Mouse (Mus musculus) frontal cortex, adult 2 months (tissue): ENCODE results near the gene Camk1g. TPM values are rescaled to one million over a fixed set of nuclear protein-coding genes. Genes with fewer than 3 reads are reported as not detected.

Experiments
- DNase-seq, 2 experiments: peaks; one replicate each; pipeline ENCODE4 v3.0.0; 2022; ENCODE audit warnings: low spot score in 1 of 2; ENCODE audit errors: extremely low spot score in 1 of 2
- polyA plus RNA-seq: library from polyadenylated mRNA; depleted of rRNA; stranded (reverse); fragments of >200 nt; gene quantifications from 2 replicates; pipeline ENCODE4 v1.2.3, GENCODE M21; 2012; rRNA removed

Camk1g gene
- 28.4 and 35.9 TPM in 2 replicates for polyA plus RNA-seq

DNA sequence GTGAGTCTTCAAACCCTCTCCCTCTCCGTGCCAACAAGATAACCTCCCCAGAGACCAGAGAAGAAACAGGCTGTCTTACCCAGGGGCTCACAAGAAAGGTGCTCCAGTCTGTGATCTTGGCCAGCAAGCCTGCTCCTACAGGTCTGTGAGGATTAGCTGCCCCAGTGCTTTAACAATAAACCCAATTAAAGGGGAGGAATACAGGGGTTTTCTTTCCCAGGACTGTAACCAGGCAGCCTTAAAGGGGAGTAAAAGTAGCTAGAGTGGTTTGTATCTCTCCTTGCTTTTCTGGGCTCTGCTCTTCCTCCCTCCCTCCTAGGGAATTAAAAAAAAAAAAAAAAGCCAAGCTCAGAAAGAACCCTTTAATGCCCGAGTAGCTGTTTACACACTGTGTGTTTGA, at the start of gene Camk1g:
Gene Camk1g, minus strand, starts transcription at position 203 of the 400 bp plus-strand sequence.
- DNase-seq: peak in 1 of 2 experiments; percentile 83

DNA sequence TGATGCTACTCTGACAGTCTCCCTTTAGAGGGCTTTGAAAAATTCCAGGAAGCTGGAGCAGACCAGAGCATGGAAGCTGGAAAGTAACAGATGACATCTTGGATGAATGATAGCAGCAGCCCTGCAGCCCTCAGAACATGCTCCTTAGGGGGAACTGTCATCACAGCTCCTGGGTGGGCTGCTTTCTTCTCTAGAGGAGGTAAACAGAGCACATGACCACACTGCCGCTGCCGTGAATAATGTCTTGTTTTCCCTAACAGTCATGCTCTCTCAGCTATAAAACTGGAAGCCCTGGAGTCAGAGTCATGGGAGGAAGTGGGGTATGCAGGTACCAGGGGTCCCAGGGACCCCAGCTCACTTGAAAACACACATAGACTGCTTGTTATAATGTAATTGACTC, 49.1 kb upstream of the Camk1g start:
- DNase-seq: no peak

DNA sequence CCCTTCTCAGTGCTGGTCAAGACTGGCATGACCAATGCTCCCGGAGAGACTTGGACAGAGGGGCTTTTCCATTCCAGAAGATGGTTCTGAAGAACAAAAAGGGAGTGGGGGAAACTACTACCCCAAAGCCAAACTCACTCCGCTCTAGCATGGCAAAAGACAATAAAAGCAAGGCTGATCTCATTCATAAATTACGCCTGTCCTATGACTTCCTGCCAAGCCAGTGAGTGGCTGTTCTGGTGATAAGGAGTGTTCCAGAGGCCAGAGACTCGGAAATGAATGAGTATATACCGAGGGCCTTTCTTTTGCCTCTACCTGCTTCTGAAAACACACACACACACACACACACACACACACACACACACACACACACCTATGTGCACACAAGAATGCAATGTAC, 48.6 kb upstream of the Camk1g start:
- no peak for DNase-seq

- DNase-seq: no peak
These were observed 44.0 kb upstream of the Camk1g start for GRCm38 (mm10) chr1:193414067-193414466.

DNA sequence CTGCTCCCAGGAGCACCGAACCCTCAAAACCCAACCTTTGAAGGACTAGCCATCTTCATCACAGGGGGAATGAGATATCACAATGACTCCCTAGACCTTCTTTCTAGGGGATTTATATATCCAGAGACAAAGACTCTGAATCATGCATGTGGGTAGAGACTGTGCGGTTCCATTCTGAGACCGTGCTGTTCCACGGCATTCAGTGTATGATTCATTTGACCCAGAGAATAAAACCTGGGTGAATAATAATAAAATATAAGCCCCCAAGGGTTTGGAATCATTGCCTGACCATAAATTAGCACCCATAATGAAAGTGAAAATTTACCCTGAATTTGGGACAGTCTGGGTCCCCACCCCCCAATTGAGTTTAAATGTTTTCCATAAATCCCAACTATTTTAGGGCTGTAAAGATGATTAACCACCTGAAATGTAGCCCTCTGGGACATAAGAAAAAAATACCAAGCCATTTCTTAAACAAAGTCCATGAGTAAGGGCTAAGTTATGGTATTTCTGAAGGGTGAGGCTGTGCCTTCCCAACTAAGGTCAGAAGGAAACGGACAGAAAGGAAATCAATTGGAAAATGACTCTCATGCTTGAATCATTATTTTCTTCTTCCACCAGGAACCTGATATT, 43.4 kb upstream of the Camk1g start:
- DNase-seq: no peak

GRCm38 (mm10) chr1:193407487-193407886, 37.4 kb upstream of the Camk1g start:
- no peak for DNase-seq

DNA sequence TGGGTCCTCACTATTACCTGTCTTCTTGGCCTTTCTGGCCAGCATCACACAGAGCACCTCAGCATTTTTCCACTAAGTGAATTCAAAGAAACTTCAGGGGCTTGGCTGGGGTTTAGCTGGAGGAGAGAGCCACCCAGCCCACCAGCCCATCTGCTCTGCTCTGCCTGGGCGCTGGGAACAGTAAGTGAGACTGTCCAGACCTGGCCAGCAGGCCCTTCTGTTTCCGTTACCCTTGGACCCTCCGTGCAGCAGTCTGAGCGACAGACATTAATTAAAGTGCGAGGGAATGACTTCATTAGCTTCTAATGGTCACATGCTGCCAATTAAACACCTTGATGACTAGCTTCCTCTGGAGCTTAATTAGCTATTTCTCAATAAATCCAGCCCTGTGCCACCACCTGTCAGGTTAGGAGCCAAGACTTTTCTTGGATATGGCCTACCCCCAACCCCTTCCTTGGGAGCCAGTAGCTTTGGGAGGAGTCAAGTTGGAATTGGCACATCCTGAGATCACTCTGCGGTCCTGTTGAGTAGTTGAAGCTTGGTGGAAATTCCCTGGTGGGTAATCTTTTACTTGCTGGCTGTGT, 36.1 kb upstream of the Camk1g start:
- DNase-seq: no peak

- DNase-seq: no peak
These were observed 31.6 kb upstream of the Camk1g start for GRCm38 (mm10) chr1:193401695-193402094.

DNA sequence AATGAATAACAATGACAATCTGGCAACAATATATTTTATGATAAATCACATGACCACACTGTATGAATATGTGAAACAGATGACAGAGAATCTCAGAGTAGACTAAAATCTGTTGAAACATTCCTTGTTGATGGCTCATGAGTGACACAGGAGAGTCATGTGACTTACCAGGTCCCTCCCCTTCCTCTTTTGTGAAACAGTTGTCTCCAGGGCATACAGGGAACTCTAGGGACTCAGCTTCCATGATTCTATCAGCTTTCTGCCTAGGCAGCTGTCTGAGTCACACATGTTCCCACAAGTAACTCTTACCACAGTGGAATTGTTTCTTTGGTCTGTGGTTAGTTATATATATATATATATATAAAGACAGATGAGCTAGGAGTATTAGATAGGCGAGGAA, 30.2 kb upstream of the Camk1g start:
- no peak for DNase-seq

DNA sequence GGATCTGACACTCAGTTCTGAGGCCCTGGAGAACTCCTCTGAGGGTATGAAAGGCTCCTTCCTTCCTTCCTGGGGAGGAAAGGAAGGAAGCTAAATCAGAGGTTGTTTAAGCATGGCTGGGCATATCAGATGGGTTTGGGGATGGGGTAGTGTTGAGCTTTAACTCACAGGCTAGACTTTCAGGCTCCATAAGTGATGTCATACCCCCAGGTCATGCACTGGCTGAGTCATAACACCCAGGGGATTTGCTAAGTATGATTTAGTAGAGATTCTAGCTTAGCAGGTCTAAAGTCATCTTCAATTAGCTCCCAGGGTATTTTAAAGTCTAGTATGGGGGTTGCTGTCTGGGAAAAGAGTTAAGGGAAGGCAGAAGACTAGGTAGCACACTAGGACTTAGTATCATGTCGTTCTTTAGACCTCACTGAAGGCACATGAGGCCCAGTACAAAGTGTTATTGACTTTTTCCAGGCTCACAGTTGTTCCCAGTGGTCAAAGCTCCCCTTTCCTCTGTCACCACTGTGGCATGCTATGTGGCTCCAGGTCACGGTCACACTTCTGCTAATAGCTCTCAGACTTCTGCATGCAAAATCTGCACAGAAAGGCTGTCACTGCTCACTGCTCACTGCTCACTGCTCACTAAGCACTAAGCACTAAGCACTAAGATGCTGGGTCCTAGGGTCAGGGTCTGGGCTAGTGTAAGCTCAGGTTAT, 28.8 kb upstream of the Camk1g start:
- DNase-seq: no peak

DNA sequence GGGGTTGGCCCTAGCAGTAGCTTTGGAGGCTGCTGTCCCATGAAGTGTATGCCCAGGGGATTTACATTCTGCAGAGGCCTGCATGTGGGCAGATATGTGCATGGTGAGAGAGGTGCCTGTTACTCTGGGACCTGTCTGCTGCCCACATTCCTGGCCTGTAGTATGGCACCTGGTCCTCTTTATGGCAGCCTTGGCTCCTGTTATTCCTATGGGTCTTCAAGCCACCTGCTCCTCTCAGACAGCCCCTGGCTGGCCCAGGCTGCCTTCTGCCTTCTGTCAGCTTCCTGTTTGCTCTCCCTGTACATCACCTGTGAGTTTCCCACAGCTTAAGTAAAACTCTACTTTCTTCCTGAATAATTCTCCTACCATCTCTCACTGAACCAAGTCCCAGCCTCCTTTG, 27.0 kb upstream of the Camk1g start:
- no peak for DNase-seq

- DNase-seq: no peak
These were observed 22.2 kb upstream of the Camk1g start for GRCm38 (mm10) chr1:193392266-193392665.

DNA sequence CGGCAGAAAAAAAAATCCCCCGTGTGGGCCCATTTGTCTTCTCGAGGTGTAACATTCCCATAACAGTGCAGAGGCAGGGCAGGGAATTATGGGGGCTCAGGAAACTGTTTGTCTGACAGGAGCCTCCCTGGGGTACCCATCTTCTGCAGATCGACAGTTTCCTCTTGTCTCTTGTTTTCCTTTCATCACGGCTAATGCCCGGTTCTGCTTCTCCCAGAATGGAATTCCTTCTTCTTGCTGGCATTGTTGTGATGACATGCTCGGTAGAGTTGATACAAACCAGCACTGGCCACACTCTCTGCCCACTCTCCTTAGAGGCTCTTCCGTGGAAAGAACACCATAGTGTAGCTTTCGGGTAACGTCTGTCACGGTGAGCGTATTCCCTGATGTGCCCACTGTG, 19.9 kb upstream of the Camk1g start:
- DNase-seq: no peak

- DNase-seq: no peak
These were observed 19.4 kb upstream of the Camk1g start for GRCm38 (mm10) chr1:193389505-193389904.

- DNase-seq: no peak
These were observed 17.1 kb upstream of the Camk1g start for GRCm38 (mm10) chr1:193387241-193387640.

DNA sequence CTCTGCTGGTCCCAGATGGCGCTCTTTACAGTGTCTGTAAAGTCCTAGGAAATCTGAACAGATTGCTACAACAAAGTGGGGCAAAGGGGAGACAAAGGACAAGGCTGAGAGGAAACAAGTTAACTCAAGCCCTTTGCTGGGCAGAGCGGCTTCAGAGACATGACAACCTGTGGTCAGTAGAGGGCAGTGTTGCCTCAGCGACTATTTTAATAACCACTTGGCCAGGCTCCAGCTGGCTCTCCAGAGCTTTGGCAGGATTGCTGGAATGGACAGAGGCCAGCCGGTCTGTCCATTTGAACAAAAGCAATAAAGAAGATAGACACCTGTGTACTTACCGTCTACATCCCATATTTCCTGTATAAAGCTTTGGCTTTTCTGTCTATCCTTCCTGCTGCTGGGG, 16.0 kb upstream of the Camk1g start:
- peak; percentile 53 to 91 for DNase-seq

- peak in 1 of 2 experiments; percentile 63 for DNase-seq
These were observed 12.9 kb upstream of the Camk1g start for GRCm38 (mm10) chr1:193382841-193383462.

DNA sequence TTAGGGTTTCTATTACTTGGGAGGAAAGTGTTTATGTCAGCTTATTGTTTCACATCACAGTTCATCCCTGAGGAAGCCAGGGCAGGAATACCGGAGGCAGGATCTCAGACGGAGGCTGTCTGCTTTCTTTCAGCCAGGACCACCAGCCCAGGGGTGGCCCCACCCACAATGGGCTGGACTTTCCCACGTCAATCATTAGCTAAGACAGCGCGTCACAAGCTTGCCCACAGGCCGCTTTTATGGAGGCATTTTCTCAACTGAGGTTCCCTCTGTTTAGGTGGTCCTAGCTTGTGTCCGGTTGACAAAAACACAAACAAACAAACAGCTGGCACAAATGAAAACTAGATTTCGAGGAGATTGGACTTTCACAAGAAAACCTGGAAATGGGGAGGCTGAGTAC, 12.3 kb upstream of the Camk1g start:
- no peak for DNase-seq

- peak in 1 of 2 experiments; percentile 64 for DNase-seq
These were observed 11.7 kb upstream of the Camk1g start for GRCm38 (mm10) chr1:193381597-193382404.

- DNase-seq: peak in 1 of 2 experiments; percentile 26
These were observed 10.8 kb upstream of the Camk1g start for GRCm38 (mm10) chr1:193380877-193381276.

DNA sequence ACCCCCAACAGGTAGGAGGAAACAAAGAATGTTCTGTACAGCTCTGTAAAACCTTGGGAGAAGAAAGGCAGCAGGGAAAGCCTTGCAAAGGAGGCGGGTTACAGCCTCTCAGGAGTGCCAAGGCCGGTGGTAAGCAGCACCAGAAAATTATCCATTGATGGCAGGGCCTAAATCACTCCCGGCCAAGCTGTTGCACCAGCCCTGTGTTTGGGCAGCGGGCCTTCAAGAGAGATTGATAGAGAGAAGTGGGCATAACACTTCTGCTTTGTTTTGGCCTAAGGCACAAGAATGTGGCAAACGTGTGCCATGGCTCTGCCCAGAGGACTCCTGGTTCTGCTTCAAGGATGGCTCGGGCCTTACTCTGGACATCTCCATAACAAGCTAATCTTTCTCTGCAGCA, 9.5 kb upstream of the Camk1g start:
- no peak for DNase-seq
